Mouse (Mus musculus) embryonic facial prominence, embryonic 12.5 days (tissue): ENCODE results near the gene Wdr66. TPM values are rescaled to one million over a fixed set of nuclear protein-coding genes. Genes with fewer than 3 reads are reported as not detected.

Experiments used
- ATAC-seq: fragments of 200-750 bp; cut with Nextera tagmentation; 2 replicates; pipeline ENCODE4 v1.8.0; 2017; ENCODE audit not compliant: insufficient number of reproducible peaks, insufficient read depth, low FRiP score, low TSS enrichment
- H3K27ac ChIP-seq: fragments of 300-500 bp; sonication (generic); 2 replicates; pipeline ENCODE4 v1.5.1; 2016; ENCODE audit warnings: mild to moderate bottlenecking
- H3K27me3 ChIP-seq: fragments of 300-500 bp; sonication (generic); 2 replicates; pipeline ENCODE4 v1.6.1; 2016; ENCODE audit warnings: mild to moderate bottlenecking, moderate library complexity
- H3K36me3 ChIP-seq: fragments of 300-500 bp; sonication (generic); 2 replicates; pipeline ENCODE4 v1.6.1; 2016; ENCODE audit warnings: mild to moderate bottlenecking
- H3K4me1 ChIP-seq: fragments of 300-500 bp; sonication (generic); 2 replicates; pipeline ENCODE4 v1.6.1; 2016
- H3K4me2 ChIP-seq: fragments of 300-500 bp; sonication (generic); replicated peaks from 2 replicates; pipeline ENCODE4 v1.6.1; 2016; ENCODE audit warnings: mild to moderate bottlenecking, moderate library complexity
- H3K4me3 ChIP-seq: fragments of 300-500 bp; sonication (generic); 2 replicates; pipeline ENCODE4 v1.5.1; 2016; ENCODE audit warnings: mild to moderate bottlenecking
- H3K9ac ChIP-seq: fragments of 300-500 bp; sonication (generic); 2 replicates; pipeline ENCODE4 v1.6.1; 2016; ENCODE audit warnings: mild to moderate bottlenecking, moderate library complexity
- H3K9me3 ChIP-seq: fragments of 300-500 bp; sonication (generic); 2 replicates; pipeline ENCODE4 v1.6.1; 2016; ENCODE audit warnings: mild to moderate bottlenecking, moderate library complexity
- WGBS: fragments of 180-500 bp; shearing (Covaris S2); methylation state at CpG from one replicate; pipeline ENCODE4 v1.1.7; 2016; 5-methylcytosine and 5-hydroxymethylcytosine counted together
- polyA plus RNA-seq: library from polyadenylated mRNA; unstranded; fragments of >200 nt; fragmentation: Nextera tagmentation; extraction: Ambion mirVana; gene quantifications from 2 replicates; pipeline ENCODE4 v1.2.1, GENCODE M21; 2016

Gene Wdr66
- polyA plus RNA-seq, 1 experiment from 2014 or later, result 5.6 TPM

GRCm38 (mm10) chr5:123272927-123273326, 21.0 kb downstream of the Wdr66 start:
- no peak for ATAC-seq
- 72% methylated on average over 5 of the region's 5 CpGs for WGBS
- Histone ChIP-seq H3K27ac (no peak overlapping the region), H3K27me3 (no peaks in the 10 kb centered on the region), H3K4me3 (no peak overlapping the region), H3K4me2 (no peak overlapping the region), H3K4me1 (peaks cover 13% of the 10 kb centered on the region; the same call in 1 of the 2 replicates), H3K9me3 (no peaks in the 10 kb centered on the region), H3K36me3 (no peaks in the 10 kb centered on the region), H3K9ac (no peak overlapping the region)

- H3K4me1 ChIP-seq, result peaks cover 7% of the 10 kb centered on the region; the same call in 1 of the 2 replicates
- H3K36me3 ChIP-seq, result no peaks in the 10 kb centered on the region
- no peak overlapping the region for H3K9ac ChIP-seq
- ATAC-seq, result no peak
- 82% methylated on average over 9 of the region's 9 CpGs for WGBS
- H3K27me3 ChIP-seq, result no peaks in the 10 kb centered on the region
- no peak overlapping the region for H3K27ac ChIP-seq
- no peaks in the 10 kb centered on the region for H3K9me3 ChIP-seq
- H3K4me2 ChIP-seq, result no peak overlapping the region
- no peak overlapping the region for H3K4me3 ChIP-seq
Measured at GRCm38 (mm10) chr5:123276636-123277341, 24.9 kb downstream of the Wdr66 start.

- H3K27me3 ChIP-seq, result no peaks in the 10 kb centered on the region
- no peak overlapping the region for H3K9ac ChIP-seq
- H3K36me3 ChIP-seq, result no peaks in the 10 kb centered on the region
- no peak overlapping the region for H3K4me2 ChIP-seq
- 60% methylated on average over 7 of the region's 7 CpGs for WGBS
- no peak overlapping the region for H3K27ac ChIP-seq
- no peaks in the 10 kb centered on the region for H3K9me3 ChIP-seq
- no peak for ATAC-seq
- peaks cover 7% of the 10 kb centered on the region; the same call in 1 of the 2 replicates for H3K4me1 ChIP-seq
- no peak overlapping the region for H3K4me3 ChIP-seq
Measured at GRCm38 (mm10) chr5:123277342-123277701, 25.4 kb downstream of the Wdr66 start.

DNA sequence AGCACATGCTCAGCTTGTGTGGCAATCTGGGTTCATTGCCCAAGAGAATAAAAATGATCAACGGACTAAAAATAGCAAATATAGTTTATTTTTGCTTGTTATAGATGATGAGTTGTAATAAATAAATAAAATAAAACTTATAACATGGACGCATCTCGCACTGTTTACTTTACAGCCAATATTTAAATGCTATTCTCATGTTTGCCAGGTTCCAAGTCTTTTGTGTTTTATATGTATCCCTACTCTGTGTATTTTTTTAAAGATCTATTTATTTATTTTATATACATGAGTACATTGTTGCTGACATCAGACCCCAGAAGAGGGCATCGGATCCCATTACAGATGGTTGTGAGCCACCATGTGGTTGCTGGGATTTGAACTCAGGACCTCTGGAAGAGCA, 25.8 kb downstream of the Wdr66 start:
- WGBS, result 91% methylated on average over 4 of the region's 4 CpGs
- H3K27ac ChIP-seq, result no peak overlapping the region
- no peak overlapping the region for H3K4me2 ChIP-seq
- H3K4me3 ChIP-seq, result no peak overlapping the region
- no peak overlapping the region for H3K9ac ChIP-seq
- ATAC-seq, result no peak
- no peaks in the 10 kb centered on the region for H3K9me3 ChIP-seq
- no peaks in the 10 kb centered on the region for H3K36me3 ChIP-seq
- H3K27me3 ChIP-seq, result no peaks in the 10 kb centered on the region
- peaks cover 7% of the 10 kb centered on the region; the same call in 1 of the 2 replicates for H3K4me1 ChIP-seq

- no peak overlapping the region for H3K4me3 ChIP-seq
- no peaks in the 10 kb centered on the region for H3K36me3 ChIP-seq
- H3K27me3 ChIP-seq, result no peaks in the 10 kb centered on the region
- no peak for ATAC-seq
- 86% methylated on average over 4 of the region's 4 CpGs for WGBS
- H3K4me2 ChIP-seq, result no peak overlapping the region
- H3K4me1 ChIP-seq, result peaks cover 7% of the 10 kb centered on the region; the same call in 1 of the 2 replicates
- H3K27ac ChIP-seq, result no peak overlapping the region
- no peak overlapping the region for H3K9ac ChIP-seq
- no peaks in the 10 kb centered on the region for H3K9me3 ChIP-seq
Measured at GRCm38 (mm10) chr5:123279248-123279647, 27.3 kb downstream of the Wdr66 start.

DNA sequence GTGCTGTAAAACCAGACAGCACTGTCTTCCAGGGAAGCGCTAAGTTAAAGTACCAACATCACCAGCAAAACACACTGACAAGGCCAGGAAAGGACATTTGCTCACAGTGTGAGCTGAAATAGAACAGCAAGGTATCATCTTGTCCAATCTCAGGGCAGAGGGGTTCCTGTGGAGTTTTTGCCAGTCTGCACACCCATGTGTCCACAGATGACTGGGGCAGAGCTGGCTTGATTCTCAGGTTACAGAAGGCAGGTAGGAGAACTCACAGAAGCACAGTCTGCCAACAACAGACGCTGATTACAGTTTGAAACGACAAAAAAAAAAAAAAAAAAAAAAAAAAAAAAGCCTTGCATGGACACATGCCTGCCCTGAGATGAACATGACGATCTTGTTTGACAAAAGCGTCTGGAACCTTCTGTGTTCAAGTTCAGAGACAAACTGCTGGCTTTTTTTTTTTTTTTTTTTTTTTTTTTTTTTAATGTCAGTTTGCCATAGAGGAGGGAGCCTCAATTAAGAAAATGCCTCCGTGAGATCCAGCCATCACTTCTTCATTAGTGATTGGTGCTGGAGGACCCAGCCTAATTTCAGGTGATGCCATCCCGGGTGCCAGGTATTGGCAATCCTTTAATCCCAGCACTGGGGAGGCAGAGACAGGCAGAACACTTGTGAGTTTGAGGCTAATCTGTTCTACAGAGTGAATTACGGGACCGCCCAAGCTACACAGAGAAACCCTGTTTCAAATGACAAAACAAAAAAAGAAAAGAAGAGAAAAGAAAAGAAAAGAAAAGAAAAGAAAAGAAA, 29.6 kb downstream of the Wdr66 start:
- WGBS, result 74% methylated on average over 9 of the region's 9 CpGs
- no peak for ATAC-seq
- H3K4me1 ChIP-seq, result peaks cover 2% of the 10 kb centered on the region; the same call in 1 of the 2 replicates
- no peak overlapping the region for H3K9ac ChIP-seq
- H3K27ac ChIP-seq, result no peak overlapping the region
- no peaks in the 10 kb centered on the region for H3K36me3 ChIP-seq
- no peaks in the 10 kb centered on the region for H3K9me3 ChIP-seq
- no peak overlapping the region for H3K4me3 ChIP-seq
- H3K4me2 ChIP-seq, result no peak overlapping the region
- H3K27me3 ChIP-seq, result no peaks in the 10 kb centered on the region

DNA sequence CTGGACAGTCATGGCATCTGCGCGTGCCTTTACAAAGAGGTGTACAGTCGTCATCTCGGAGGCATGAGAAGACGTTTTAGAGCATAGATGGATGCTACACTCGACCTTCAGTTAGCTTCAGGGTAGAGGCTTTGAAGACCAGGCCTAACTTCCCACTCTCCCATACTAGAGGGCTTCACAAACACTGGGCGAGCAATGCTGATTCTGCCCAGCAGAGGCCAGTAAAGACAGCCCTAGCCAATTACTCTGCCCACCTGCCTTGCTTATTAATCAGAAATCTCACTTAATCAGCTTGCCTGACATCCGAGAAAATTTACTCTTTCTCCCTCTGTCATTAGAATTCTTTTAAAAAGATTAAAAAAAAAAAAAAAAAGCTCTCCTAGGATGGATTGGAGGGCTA, 33.3 kb downstream of the Wdr66 start:
- Histone ChIP-seq H3K36me3 (no peaks in the 10 kb centered on the region), H3K4me3 (no peak overlapping the region), H3K9ac (no peak overlapping the region), H3K27ac (no peak overlapping the region), H3K27me3 (no peaks in the 10 kb centered on the region), H3K9me3 (peaks cover 7% of the 10 kb centered on the region; the same call in 1 of the 2 replicates), H3K4me1 (no peaks in the 10 kb centered on the region), H3K4me2 (no peak overlapping the region)
- no peak for ATAC-seq
- 44% methylated on average over 8 of the region's 8 CpGs for WGBS

- Histone ChIP-seq H3K4me1 (no peaks in the 10 kb centered on the region), H3K4me2 (no peak overlapping the region), H3K9me3 (peaks cover 7% of the 10 kb centered on the region; the same call in 1 of the 2 replicates), H3K27me3 (no peaks in the 10 kb centered on the region), H3K36me3 (no peaks in the 10 kb centered on the region), H3K27ac (no peak overlapping the region), H3K9ac (no peak overlapping the region), H3K4me3 (no peak overlapping the region)
- 88% methylated on average over 5 of the region's 5 CpGs for WGBS
- no peak for ATAC-seq
Measured at GRCm38 (mm10) chr5:123288079-123288478, 36.2 kb downstream of the Wdr66 start.

DNA sequence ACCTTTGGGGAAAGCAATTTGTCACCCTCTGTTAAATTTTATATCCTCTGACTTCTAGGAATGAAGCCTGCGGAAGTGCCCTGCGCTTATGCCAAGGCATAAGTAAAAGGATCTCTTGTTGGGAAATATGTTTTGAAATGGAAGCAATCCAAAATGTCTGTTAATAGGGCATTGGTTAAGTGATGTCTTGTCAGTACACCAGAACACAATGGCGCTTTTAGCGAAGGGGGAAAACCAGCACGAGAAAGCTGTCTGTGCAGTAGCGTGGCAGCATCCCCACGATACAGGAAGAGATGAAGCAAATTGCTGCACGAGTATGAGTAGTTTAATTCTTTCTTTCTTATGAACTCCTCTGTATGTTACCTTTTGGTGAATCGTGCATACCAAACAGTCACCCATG, 42.8 kb downstream of the Wdr66 start:
- 88% methylated on average over 9 of the region's 9 CpGs for WGBS
- Histone ChIP-seq H3K4me3 (no peak overlapping the region), H3K4me1 (0 out of 2 replicates have a peak, but pooled peaks cover 7% of the 10 kb centered on the region), H3K27me3 (no peaks in the 10 kb centered on the region), H3K9ac (no peak overlapping the region), H3K27ac (no peak overlapping the region), H3K4me2 (no peak overlapping the region), H3K9me3 (no peaks in the 10 kb centered on the region), H3K36me3 (no peaks in the 10 kb centered on the region)
- no peak for ATAC-seq

- H3K36me3 ChIP-seq, result no peaks in the 10 kb centered on the region
- H3K4me1 ChIP-seq, result 0 out of 2 replicates have a peak, but pooled peaks cover 10% of the 10 kb centered on the region
- no peak overlapping the region for H3K4me3 ChIP-seq
- H3K4me2 ChIP-seq, result no peak overlapping the region
- H3K9ac ChIP-seq, result no peak overlapping the region
- H3K27ac ChIP-seq, result no peak overlapping the region
- H3K27me3 ChIP-seq, result no peaks in the 10 kb centered on the region
- no peak for ATAC-seq
- no peaks in the 10 kb centered on the region for H3K9me3 ChIP-seq
- WGBS, result 68% methylated on average over 12 of the region's 12 CpGs
Measured at GRCm38 (mm10) chr5:123296224-123296806, 44.4 kb downstream of the Wdr66 start.

DNA sequence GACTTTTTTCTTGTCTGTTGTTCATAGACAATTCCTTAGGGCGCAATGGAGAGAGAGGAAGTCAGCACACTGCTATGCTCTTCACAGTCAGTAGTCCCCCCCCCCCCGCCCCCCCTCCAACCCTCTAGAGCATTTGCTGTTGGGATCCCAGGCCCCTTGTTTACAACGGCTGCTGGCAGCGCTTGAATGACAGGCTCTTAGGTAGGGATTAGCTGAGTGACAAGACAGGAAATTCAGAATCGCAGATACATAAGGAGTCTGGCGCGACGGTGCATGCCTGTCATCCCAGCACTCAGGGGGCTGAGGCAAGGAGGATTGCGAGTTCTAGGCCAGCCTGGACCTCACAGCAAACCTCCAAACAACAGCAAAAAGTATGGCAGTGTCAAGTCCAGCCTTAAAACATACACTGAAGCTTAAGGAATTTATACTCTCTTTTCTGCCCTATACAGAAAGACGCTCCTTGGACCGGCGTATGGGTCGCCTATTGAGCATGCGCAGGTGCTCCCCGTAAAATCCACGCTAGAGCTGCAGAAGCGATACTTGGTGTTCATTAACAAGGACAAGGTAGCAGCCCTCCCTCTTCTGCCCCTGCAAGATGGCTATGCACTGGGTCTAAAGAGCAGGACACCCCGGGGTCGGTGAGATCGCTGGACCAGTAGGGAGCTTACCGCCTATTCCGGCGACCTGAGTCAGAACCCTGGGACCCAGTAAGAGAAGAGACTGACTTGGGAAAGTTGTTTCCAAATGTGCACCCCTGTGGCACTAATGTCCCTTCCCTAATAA, 45.3 kb downstream of the Wdr66 start:
- H3K27ac ChIP-seq, result no peak overlapping the region
- WGBS, result 59% methylated on average over 23 of the region's 23 CpGs
- H3K9ac ChIP-seq, result no peak overlapping the region
- H3K27me3 ChIP-seq, result no peaks in the 10 kb centered on the region
- no peak overlapping the region for H3K4me2 ChIP-seq
- no peaks in the 10 kb centered on the region for H3K36me3 ChIP-seq
- no peak for ATAC-seq
- no peak overlapping the region for H3K4me3 ChIP-seq
- H3K9me3 ChIP-seq, result no peaks in the 10 kb centered on the region
- H3K4me1 ChIP-seq, result peaks cover 13% of the 10 kb centered on the region; the same call in 1 of the 2 replicates
